16 mouse cellular contexts compared by ENCODE assay signal in the genomic region with DNA sequence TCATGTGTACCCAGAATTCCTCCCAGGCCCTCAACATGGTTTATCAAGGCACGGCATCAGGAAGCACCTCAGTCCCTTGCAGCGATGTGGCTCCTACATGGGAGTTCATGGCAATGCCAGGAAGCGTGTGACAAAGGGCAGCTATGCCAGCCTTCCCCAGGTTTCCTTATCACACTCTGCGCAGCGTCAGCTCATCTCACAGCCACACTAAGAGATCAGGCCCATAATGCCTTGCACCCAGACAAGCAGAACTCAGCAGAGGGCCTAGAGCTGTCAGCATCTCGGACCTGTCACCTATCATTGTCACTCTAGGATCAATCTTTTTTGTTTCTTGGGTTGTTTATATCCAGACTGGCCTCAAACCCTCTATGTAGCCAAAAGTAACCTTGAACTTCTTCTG. TPM values are rescaled to one million over a fixed set of nuclear protein-coding genes. Genes with fewer than 3 reads are reported as not detected.
"Had no signal": no experiment of that assay in that cellular context is flagged by ENCODE, and none has a peak within 500 bp of the region (broad histone marks: within the 10 kb centered on the region; RNA-seq: fewer than 3 reads in every experiment).

No protein-coding gene starts in this region.

- H3K9ac ChIP-seq: intestine, embryonic 15.5 days; limb, embryonic 12.5 days; lung, embryonic 15.5 days; midbrain, embryonic 12.5 days; neural tube, embryonic 15.5 days had no signal

- H3K9me3 ChIP-seq: intestine, embryonic 15.5 days; limb, embryonic 12.5 days; lung, embryonic 15.5 days; midbrain, embryonic 12.5 days; neural tube, embryonic 15.5 days had no signal

- H3K4me1 ChIP-seq: lung, embryonic 15.5 days; midbrain, embryonic 12.5 days had no signal

- H3K4me2 ChIP-seq: intestine, embryonic 15.5 days; limb, embryonic 12.5 days; lung, embryonic 15.5 days; midbrain, embryonic 12.5 days; neural tube, embryonic 15.5 days had no signal

- H3K27ac ChIP-seq: intestine, embryonic 15.5 days; kidney, postnatal 0 days; limb, embryonic 12.5 days; lung, embryonic 15.5 days; macrophage; midbrain, embryonic 12.5 days; neural tube, embryonic 15.5 days; stomach, postnatal 0 days had no signal

- H3K36me3 ChIP-seq: intestine, embryonic 15.5 days; lung, embryonic 15.5 days; midbrain, embryonic 12.5 days had no signal

- ATAC-seq: intestine, embryonic 15.5 days had no signal

- DNase-seq: kidney, adult 9 months; kidney, postnatal 36 days; layer of hippocampus, adult 9-11 months; layer of hippocampus, postnatal 36 days; lung, postnatal 14 days; thymus, postnatal 14 days had no signal

- H3K27me3 ChIP-seq: intestine, embryonic 15.5 days; limb, embryonic 12.5 days; lung, embryonic 15.5 days; midbrain, embryonic 12.5 days; neural tube, embryonic 15.5 days had no signal

- H3K4me3 ChIP-seq: intestine, embryonic 15.5 days; limb, embryonic 12.5 days; lung, embryonic 15.5 days; midbrain, embryonic 12.5 days; myocyte; neural tube, embryonic 15.5 days had no signal

RNA-seq across cellular contexts. Expression of gene Gp9, which starts 21.7 kb away (rescaled TPM):
- polyA plus RNA-seq: liver, adult 2 months; myocyte had no signal
